Mouse (Mus musculus): ENCODE measurements at regions not wholly inside any gene's neighbourhood (a gene's known extent, or its start where the extent isn't known, plus 50 kb on each side); places are given as distances from the start of the nearest gene placed in this dataset.

- no peak for DNase-seq (ENCODE audit: low spot score in 2 of 2)
These were observed 424.0 kb downstream of the Ptprc start for GRCm38 (mm10) chr1:137751446-137751961.

GRCm38 (mm10) chr1:137750894-137751293 lies 424.6 kb downstream of the Ptprc start:
- no peak for DNase-seq (ENCODE audit: low spot score in 2 of 2)

GRCm38 (mm10) chr1:137746129-137746528 lies 429.4 kb downstream of the Ptprc start:
- DNase-seq (ENCODE audit: low spot score in 2 of 2), result no peak

GRCm38 (mm10) chr1:137738157-137738851 lies 437.2 kb downstream of the Ptprc start:
- no peak for DNase-seq (ENCODE audit: low spot score in 2 of 2)

- DNase-seq (ENCODE audit: low spot score in 2 of 2), result no peak
These were observed 471.6 kb downstream of the Ptprc start for GRCm38 (mm10) chr1:137703882-137704281.

GRCm38 (mm10) chr1:137698876-137699275 lies 476.6 kb downstream of the Ptprc start:
- no peak for DNase-seq (ENCODE audit: low spot score in 2 of 2)

- no peak for DNase-seq (ENCODE audit: low spot score in 2 of 2)
These were observed 478.2 kb downstream of the Ptprc start for GRCm38 (mm10) chr1:137697289-137697688.

- DNase-seq (ENCODE audit: low spot score in 2 of 2), result no peak
These were observed 478.7 kb downstream of the Ptprc start for GRCm38 (mm10) chr1:137696796-137697195.

GRCm38 (mm10) chr1:137695751-137696150 lies 479.8 kb downstream of the Ptprc start:
- DNase-seq (ENCODE audit: low spot score in 2 of 2), result no peak

- no peak for DNase-seq (ENCODE audit: low spot score in 2 of 2)
These were observed 483.0 kb downstream of the Ptprc start for GRCm38 (mm10) chr1:137692525-137692924.

- DNase-seq (ENCODE audit: low spot score in 2 of 2), result no peak
These were observed 484.5 kb downstream of the Ptprc start for GRCm38 (mm10) chr1:137690860-137691595.

GRCm38 (mm10) chr1:137670650-137671049 lies 504.9 kb downstream of the Ptprc start:
- DNase-seq (ENCODE audit: low spot score in 2 of 2), result no peak

- DNase-seq (ENCODE audit: low spot score in 2 of 2), result no peak
These were observed 505.7 kb downstream of the Ptprc start for GRCm38 (mm10) chr1:137669849-137670248.

- DNase-seq (ENCODE audit: low spot score in 2 of 2), result no peak
These were observed 517.4 kb downstream of the Ptprc start for GRCm38 (mm10) chr1:137658141-137658540.

GRCm38 (mm10) chr1:137656900-137657458 lies 518.5 kb downstream of the Ptprc start:
- DNase-seq (ENCODE audit: low spot score in 2 of 2), result no peak

GRCm38 (mm10) chr1:137654171-137654570 lies 521.3 kb downstream of the Ptprc start:
- no peak for DNase-seq (ENCODE audit: low spot score in 2 of 2)

GRCm38 (mm10) chr1:137653495-137653894 lies 522.0 kb downstream of the Ptprc start:
- DNase-seq (ENCODE audit: low spot score in 2 of 2), result no peak

GRCm38 (mm10) chr1:137650629-137651028 lies 524.9 kb downstream of the Ptprc start:
- no peak for DNase-seq (ENCODE audit: low spot score in 2 of 2)

GRCm38 (mm10) chr1:137650082-137650481 lies 525.4 kb downstream of the Ptprc start:
- no peak for DNase-seq (ENCODE audit: low spot score in 2 of 2)

- no peak for DNase-seq (ENCODE audit: low spot score in 2 of 2)
These were observed 526.7 kb downstream of the Ptprc start for GRCm38 (mm10) chr1:137648832-137649231.

- DNase-seq (ENCODE audit: low spot score in 2 of 2), result no peak
These were observed 530.9 kb downstream of the Ptprc start for GRCm38 (mm10) chr1:137644601-137645040.

GRCm38 (mm10) chr1:137643508-137643907 lies 532.0 kb downstream of the Ptprc start:
- no peak for DNase-seq (ENCODE audit: low spot score in 2 of 2)

- DNase-seq (ENCODE audit: low spot score in 2 of 2), result no peak
These were observed 534.7 kb downstream of the Ptprc start for GRCm38 (mm10) chr1:137640848-137641247.
